Mouse (Mus musculus): Measurements from ENCODE around the gene Rai14. TPM values are rescaled to one million over a fixed set of nuclear protein-coding genes. Genes with fewer than 3 reads are reported as not detected.

The Rai14 gene
- polyA plus RNA-seq, 1 experiment, result 1.3 TPM

GRCm38 (mm10) chr15:10691481-10691880, 22.9 kb downstream of the Rai14 start:
- H3K27ac ChIP-seq (ENCODE audit: control insufficient read depth, insufficient read depth, low read length), result no peak overlapping the region
- no peaks in the 10 kb centered on the region for H3K36me3 ChIP-seq (ENCODE audit: control insufficient read depth, insufficient read depth, low read length)
- H3K4me3 ChIP-seq (ENCODE audit: control insufficient read depth, insufficient read depth, low read length), result no peak overlapping the region
- TF ChIP-seq CTCF (IDR thresholded peaks at IDR 0.05; ENCODE audit: borderline replicate concordance, control insufficient read depth, extremely low read depth, insufficient read depth, low read length, poor library complexity), result no peak
- TF ChIP-seq POLR2A (IDR thresholded peaks at IDR 0.05; ENCODE audit: control insufficient read depth, extremely low read depth, insufficient read depth, low read length, poor library complexity), result no peak
- no peak for DNase-seq
- H3K4me1 ChIP-seq (replicated peaks; ENCODE audit: control insufficient read depth, insufficient read depth, low read length), result no peaks in the 10 kb centered on the region
- no peaks in the 10 kb centered on the region for H3K27me3 ChIP-seq (ENCODE audit: control insufficient read depth, insufficient read depth, low read length)
- WGBS, result 91% methylated on average over 6 of the region's 6 CpGs

GRCm38 (mm10) chr15:10690973-10691372, 23.5 kb downstream of the Rai14 start:
- Histone ChIP-seq H3K27me3 (ENCODE audit: control insufficient read depth, insufficient read depth, low read length) (no peaks in the 10 kb centered on the region), H3K27ac (ENCODE audit: control insufficient read depth, insufficient read depth, low read length) (no peak overlapping the region), H3K36me3 (ENCODE audit: control insufficient read depth, insufficient read depth, low read length) (no peaks in the 10 kb centered on the region), H3K4me3 (ENCODE audit: control insufficient read depth, insufficient read depth, low read length) (no peak overlapping the region), H3K4me1 (replicated peaks; ENCODE audit: control insufficient read depth, insufficient read depth, low read length) (no peaks in the 10 kb centered on the region)
- WGBS, result 90% methylated on average over 5 of the region's 5 CpGs
- TF ChIP-seq CTCF (IDR thresholded peaks at IDR 0.05; ENCODE audit: borderline replicate concordance, control insufficient read depth, extremely low read depth, insufficient read depth, low read length, poor library complexity) (no peak), POLR2A (IDR thresholded peaks at IDR 0.05; ENCODE audit: control insufficient read depth, extremely low read depth, insufficient read depth, low read length, poor library complexity) (no peak)
- no peak for DNase-seq

DNA sequence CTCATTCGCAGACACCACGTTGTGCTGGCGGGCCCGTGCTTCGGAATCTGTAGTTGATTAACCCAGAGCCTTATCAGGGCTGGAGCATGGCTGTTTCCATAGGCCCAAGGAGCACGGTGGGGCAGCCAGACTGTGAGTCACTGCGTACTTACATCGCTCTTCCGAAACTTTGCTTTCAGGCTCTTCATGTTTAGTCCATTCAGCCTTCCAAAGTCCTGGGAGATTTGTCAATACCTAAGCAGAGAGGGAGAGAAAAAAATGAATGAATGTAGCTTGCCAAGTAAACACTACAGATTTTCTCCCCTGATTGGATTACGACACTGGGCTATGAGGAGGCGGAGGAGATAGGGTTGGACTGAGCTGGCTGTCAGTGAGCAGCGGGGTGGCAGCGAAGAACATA, 24.2 kb downstream of the Rai14 start:
- Histone ChIP-seq H3K4me3 (ENCODE audit: control insufficient read depth, insufficient read depth, low read length) (no peak overlapping the region), H3K27ac (ENCODE audit: control insufficient read depth, insufficient read depth, low read length) (no peak overlapping the region), H3K27me3 (ENCODE audit: control insufficient read depth, insufficient read depth, low read length) (no peaks in the 10 kb centered on the region), H3K4me1 (replicated peaks; ENCODE audit: control insufficient read depth, insufficient read depth, low read length) (no peaks in the 10 kb centered on the region), H3K36me3 (ENCODE audit: control insufficient read depth, insufficient read depth, low read length) (no peaks in the 10 kb centered on the region)
- no peak for DNase-seq
- WGBS, result 95% methylated on average over 13 of the region's 13 CpGs
- no peak for TF ChIP-seq CTCF (IDR thresholded peaks at IDR 0.05; ENCODE audit: borderline replicate concordance, control insufficient read depth, extremely low read depth, insufficient read depth, low read length, poor library complexity)
- no peak for TF ChIP-seq POLR2A (IDR thresholded peaks at IDR 0.05; ENCODE audit: control insufficient read depth, extremely low read depth, insufficient read depth, low read length, poor library complexity)

- H3K27ac ChIP-seq (ENCODE audit: control insufficient read depth, insufficient read depth, low read length), result no peak overlapping the region
- DNase-seq, result no peak
- H3K27me3 ChIP-seq (ENCODE audit: control insufficient read depth, insufficient read depth, low read length), result no peaks in the 10 kb centered on the region
- WGBS, result 93% methylated on average over 11 of the region's 11 CpGs
- no peaks in the 10 kb centered on the region for H3K4me1 ChIP-seq (replicated peaks; ENCODE audit: control insufficient read depth, insufficient read depth, low read length)
- no peak for TF ChIP-seq CTCF (IDR thresholded peaks at IDR 0.05; ENCODE audit: borderline replicate concordance, control insufficient read depth, extremely low read depth, insufficient read depth, low read length, poor library complexity)
- no peak overlapping the region for H3K4me3 ChIP-seq (ENCODE audit: control insufficient read depth, insufficient read depth, low read length)
- no peaks in the 10 kb centered on the region for H3K36me3 ChIP-seq (ENCODE audit: control insufficient read depth, insufficient read depth, low read length)
These were observed 25.1 kb downstream of the Rai14 start for GRCm38 (mm10) chr15:10689304-10689703.

DNA sequence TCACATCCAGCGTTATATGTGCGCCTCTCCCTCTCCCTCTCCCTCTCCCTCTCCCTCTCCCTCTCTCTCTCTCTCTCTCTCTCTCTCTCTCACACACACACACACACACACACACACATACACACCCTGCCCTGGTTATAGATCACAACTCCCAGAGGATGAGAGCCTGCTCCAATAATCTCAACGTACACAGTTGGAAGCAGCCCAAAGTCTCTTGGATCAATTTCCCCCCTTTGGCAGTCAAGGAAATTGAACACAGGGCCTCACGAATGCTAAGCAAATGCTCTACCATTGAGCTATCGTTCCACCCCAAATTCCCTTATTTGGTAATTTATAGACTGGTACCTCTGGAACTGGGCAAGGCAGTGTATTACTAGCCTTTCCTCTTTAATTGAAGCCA, 25.7 kb downstream of the Rai14 start:
- Histone ChIP-seq H3K4me1 (replicated peaks; ENCODE audit: control insufficient read depth, insufficient read depth, low read length) (no peaks in the 10 kb centered on the region), H3K27ac (ENCODE audit: control insufficient read depth, insufficient read depth, low read length) (no peak overlapping the region), H3K27me3 (ENCODE audit: control insufficient read depth, insufficient read depth, low read length) (no peaks in the 10 kb centered on the region), H3K4me3 (ENCODE audit: control insufficient read depth, insufficient read depth, low read length) (no peak overlapping the region), H3K36me3 (ENCODE audit: control insufficient read depth, insufficient read depth, low read length) (no peaks in the 10 kb centered on the region)
- no peak for TF ChIP-seq CTCF (IDR thresholded peaks at IDR 0.05; ENCODE audit: borderline replicate concordance, control insufficient read depth, extremely low read depth, insufficient read depth, low read length, poor library complexity)
- TF ChIP-seq POLR2A (IDR thresholded peaks at IDR 0.05; ENCODE audit: control insufficient read depth, extremely low read depth, insufficient read depth, low read length, poor library complexity), result no peak
- no peak for DNase-seq
- 99% methylated on average over 5 of the region's 5 CpGs for WGBS

GRCm38 (mm10) chr15:10687365-10687764, 27.1 kb downstream of the Rai14 start:
- no peaks in the 10 kb centered on the region for H3K4me1 ChIP-seq (replicated peaks; ENCODE audit: control insufficient read depth, insufficient read depth, low read length)
- TF ChIP-seq POLR2A (IDR thresholded peaks at IDR 0.05; ENCODE audit: control insufficient read depth, extremely low read depth, insufficient read depth, low read length, poor library complexity), result no peak
- TF ChIP-seq CTCF (IDR thresholded peaks at IDR 0.05; ENCODE audit: borderline replicate concordance, control insufficient read depth, extremely low read depth, insufficient read depth, low read length, poor library complexity), result no peak

DNA sequence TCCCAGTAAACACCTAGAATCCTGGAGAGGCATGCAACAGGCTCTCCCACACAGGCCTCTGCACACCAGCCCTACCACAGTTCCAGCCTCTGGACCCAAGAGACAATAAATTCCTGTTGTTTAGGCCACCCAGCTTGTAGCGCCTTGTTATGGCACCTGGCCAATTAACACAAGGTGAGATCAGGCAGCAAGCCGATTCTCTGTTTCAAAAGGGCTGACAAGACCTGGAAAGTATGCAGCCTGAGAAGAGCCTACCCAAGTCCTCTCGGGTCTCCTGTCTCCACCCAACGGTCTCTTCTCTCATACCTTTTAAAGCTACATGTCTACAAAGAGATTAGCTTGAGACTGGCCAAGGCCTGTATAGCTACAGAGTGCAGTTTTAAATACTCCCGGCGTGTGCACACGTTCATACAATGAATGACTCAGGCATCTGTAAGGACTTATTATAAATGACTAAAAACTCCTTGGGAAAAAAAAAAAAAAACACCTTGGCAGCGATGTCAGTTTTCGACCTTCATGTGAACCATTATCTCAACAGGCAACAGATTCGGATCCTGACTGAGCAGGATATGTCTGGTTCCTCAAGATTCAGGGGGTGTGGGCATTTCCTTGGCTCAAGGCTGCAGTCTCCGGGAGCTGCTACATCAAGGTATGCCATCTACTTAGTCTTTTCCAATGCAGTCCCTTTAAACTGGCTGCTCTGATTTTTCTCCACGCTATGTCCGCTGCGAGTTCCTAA, 28.6 kb downstream of the Rai14 start:
- H3K4me1 ChIP-seq (replicated peaks; ENCODE audit: control insufficient read depth, insufficient read depth, low read length), result no peaks in the 10 kb centered on the region
- no peak for TF ChIP-seq CTCF (IDR thresholded peaks at IDR 0.05; ENCODE audit: borderline replicate concordance, control insufficient read depth, extremely low read depth, insufficient read depth, low read length, poor library complexity)
- no peak for TF ChIP-seq POLR2A (IDR thresholded peaks at IDR 0.05; ENCODE audit: control insufficient read depth, extremely low read depth, insufficient read depth, low read length, poor library complexity)
- WGBS, result 96% methylated on average over 14 of the region's 14 CpGs
- H3K4me3 ChIP-seq (ENCODE audit: control insufficient read depth, insufficient read depth, low read length), result no peak overlapping the region
- DNase-seq, result no peak
- no peaks in the 10 kb centered on the region for H3K36me3 ChIP-seq (ENCODE audit: control insufficient read depth, insufficient read depth, low read length)
- H3K27me3 ChIP-seq (ENCODE audit: control insufficient read depth, insufficient read depth, low read length), result no peaks in the 10 kb centered on the region
- no peak overlapping the region for H3K27ac ChIP-seq (ENCODE audit: control insufficient read depth, insufficient read depth, low read length)

More at GRCm38 (mm10) chr15:10687365-10687764, 27.1 kb downstream of the Rai14 start:
- Histone ChIP-seq H3K4me3 (ENCODE audit: control insufficient read depth, insufficient read depth, low read length) (no peak overlapping the region), H3K36me3 (ENCODE audit: control insufficient read depth, insufficient read depth, low read length) (no peaks in the 10 kb centered on the region), H3K27me3 (ENCODE audit: control insufficient read depth, insufficient read depth, low read length) (no peaks in the 10 kb centered on the region), H3K27ac (ENCODE audit: control insufficient read depth, insufficient read depth, low read length) (no peak overlapping the region)
- no peak for DNase-seq
- WGBS, result 96% methylated on average over 7 of the region's 7 CpGs

All from thymus, adult 2 months (tissue).